Mouse (Mus musculus): ENCODE data around the gene Exoc7.

- TF ChIP-seq EP300 (IDR thresholded peaks at IDR 0.05; ENCODE audit: low read depth) (no peak), CTCF (IDR thresholded peaks at IDR 0.05; ENCODE audit: low read depth) (no peak)
These were observed 1.6 kb downstream of the Exoc7 start for GRCm38 (mm10) chr11:116305423-116305822.
